Mouse (Mus musculus): Measurements from ENCODE around the gene Catip.

DNA sequence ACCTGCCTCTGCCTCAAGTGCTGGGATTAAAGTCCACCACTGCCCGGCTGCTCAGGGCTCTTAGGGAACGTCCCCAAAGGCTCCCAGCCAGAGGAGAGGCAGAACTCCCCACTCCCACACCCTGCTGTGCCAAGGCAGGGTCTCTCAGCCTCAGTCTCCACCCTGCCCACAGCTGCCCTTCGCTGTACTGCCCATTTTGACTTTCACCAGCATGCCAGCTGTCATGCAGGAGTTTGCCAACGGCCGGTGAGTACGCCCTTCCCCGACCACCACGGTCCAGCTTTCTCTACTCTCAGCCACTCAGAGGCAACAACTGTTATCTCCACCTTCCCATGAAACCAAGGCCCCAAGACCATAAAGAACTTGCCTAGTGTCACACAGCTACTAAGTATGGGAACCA is 22.6 kb downstream of the Catip start:
- TF ChIP-seq POLR2A (IDR thresholded peaks at IDR 0.05; ENCODE audit: insufficient read depth, low read depth, low read length) (no peak), CTCF (IDR thresholded peaks at IDR 0.05) (no peak)

All from heart, adult 2 months (tissue).